Mouse (Mus musculus) liver, postnatal 0 days (tissue): ENCODE measurements around the gene Ier2. TPM values are rescaled to one million over a fixed set of nuclear protein-coding genes. Genes with fewer than 3 reads are reported as not detected.

Experiments used
- ATAC-seq: fragments of 200-750 bp; cut with Nextera tagmentation; 2 replicates; pipeline ENCODE4 v1.8.0; 2017; ENCODE audit warnings: mild to moderate bottlenecking, moderate library complexity
- DNase-seq: peaks from one replicate; pipeline ENCODE4 v3.0.0-alpha.2; 2016
- H3K27ac ChIP-seq: fragments of 300-500 bp; sonication (generic); 2 replicates; pipeline ENCODE4 v1.5.1; 2014; ENCODE audit warnings: antibody characterized with exemption, moderate library complexity, mild to moderate bottlenecking, low read depth
- H3K27me3 ChIP-seq: fragments of 300-500 bp; sonication (generic); 2 replicates; pipeline ENCODE4 v1.6.1; 2014; ENCODE audit warnings: low read length, control low read depth, mixed read lengths; ENCODE audit not compliant: insufficient read depth
- H3K36me3 ChIP-seq: fragments of 300-500 bp; sonication (generic); replicated peaks from 2 replicates; pipeline ENCODE4 v1.6.1; 2014; ENCODE audit warnings: mild to moderate bottlenecking, control low read depth, low read length, moderate library complexity, mixed read lengths; ENCODE audit not compliant: insufficient read depth
- H3K4me1 ChIP-seq: fragments of 300-500 bp; sonication (generic); 2 replicates; pipeline ENCODE4 v1.6.1; 2014; ENCODE audit warnings: antibody characterized with exemption, mild to moderate bottlenecking, control low read depth; ENCODE audit not compliant: insufficient read depth
- H3K4me2 ChIP-seq: fragments of 300-500 bp; sonication (generic); 2 replicates; pipeline ENCODE4 v1.6.1; 2014; ENCODE audit warnings: low read depth, mild to moderate bottlenecking, low read length, moderate library complexity, mixed read lengths
- H3K4me3 ChIP-seq: fragments of 300-500 bp; sonication (generic); 2 replicates; pipeline ENCODE4 v1.5.1; 2014; ENCODE audit warnings: low read depth, low read length
- H3K9ac ChIP-seq: fragments of 300-500 bp; sonication (generic); replicated peaks from 2 replicates; pipeline ENCODE4 v1.6.1; 2014; ENCODE audit warnings: mild to moderate bottlenecking, moderate library complexity
- H3K9me3 ChIP-seq: fragments of 300-500 bp; sonication (generic); 2 replicates; pipeline ENCODE4 v1.6.1; 2016; ENCODE audit warnings: mild to moderate bottlenecking, control low read depth, low read length, mixed read lengths
- CTCF ChIP-seq: sonication (generic); IDR thresholded peaks from 2 replicates; pipeline ENCODE4 v1.5.1; 2016; ENCODE audit warnings: antibody characterized with exemption, low read depth
- EP300 ChIP-seq: IDR thresholded peaks from 2 replicates; pipeline ENCODE4 v1.6.1; 2016; ENCODE audit warnings: antibody characterized with exemption, low read depth, mild to moderate bottlenecking
- WGBS: fragments of 180-500 bp; shearing (Covaris S2); extraction: QIAGEN DNeasy Blood & Tissue Kit; methylation state at CpG from one replicate; pipeline ENCODE4 v1.1.7; 2014; ENCODE audit not compliant: insufficient replicate concordance; 5-methylcytosine and 5-hydroxymethylcytosine counted together
- polyA plus RNA-seq: library from polyadenylated mRNA; unstranded; fragments of >200 nt; fragmentation: Nextera tagmentation; extraction: Ambion mirVana; gene quantifications from 2 replicates; pipeline ENCODE4 v1.2.1, GENCODE M21; 2015

Ier2 gene
- polyA plus RNA-seq, 1 experiment from 2014 or later: 32.3 TPM

DNA sequence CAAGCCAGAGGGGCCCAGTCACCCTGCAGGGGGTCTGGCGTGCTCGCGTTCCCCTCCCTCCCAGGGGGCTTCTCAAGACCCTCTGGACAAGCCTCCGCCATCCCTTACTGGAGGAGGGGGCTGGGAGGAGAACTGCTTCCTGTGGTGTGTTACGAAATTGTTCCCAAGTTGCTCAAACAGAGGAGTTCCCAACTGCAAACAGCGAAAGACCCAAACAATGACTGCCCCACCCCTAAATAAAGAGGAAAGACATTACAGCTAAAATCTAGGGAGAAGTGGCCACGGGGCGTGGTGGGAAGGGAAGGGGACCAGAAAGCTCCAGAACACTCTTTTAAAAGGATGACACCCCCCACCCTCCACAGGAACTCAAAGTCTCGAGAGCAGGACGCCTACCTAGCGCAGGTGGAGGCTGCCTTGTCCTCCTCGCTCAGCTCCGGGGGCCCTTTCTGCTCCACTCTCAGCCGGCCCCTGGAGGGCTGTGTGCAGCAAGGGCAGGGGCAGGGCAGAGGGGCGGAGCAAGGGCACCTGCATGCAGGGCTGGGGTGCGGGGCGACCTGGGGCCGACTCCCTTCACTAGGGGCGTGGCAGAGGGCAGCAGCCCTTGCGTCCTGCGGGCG, 44.7 kb upstream of the Ier2 start:
- DNase-seq (peak; percentile 89), ATAC-seq (peak; percentile 72)
- H3K9ac ChIP-seq: peak overlapping the region; percentile 77
- H3K27me3 ChIP-seq: no peaks in the 10 kb centered on the region
- TF ChIP-seq CTCF: no peak
- TF ChIP-seq EP300: peak; percentile 61; the same call in 1 of the 2 replicates
- H3K9me3 ChIP-seq: no peaks in the 10 kb centered on the region
- WGBS: 4% methylated on average over 20 of the region's 22 CpGs
- H3K27ac ChIP-seq: peak overlapping the region; percentile 95
- peaks cover 17% of the 10 kb centered on the region for H3K36me3 ChIP-seq
- H3K4me2 ChIP-seq: peak overlapping the region; percentile 84
- H3K4me3 ChIP-seq: peak overlapping the region; percentile 66
- H3K4me1 ChIP-seq: peaks cover 64% of the 10 kb centered on the region

DNA sequence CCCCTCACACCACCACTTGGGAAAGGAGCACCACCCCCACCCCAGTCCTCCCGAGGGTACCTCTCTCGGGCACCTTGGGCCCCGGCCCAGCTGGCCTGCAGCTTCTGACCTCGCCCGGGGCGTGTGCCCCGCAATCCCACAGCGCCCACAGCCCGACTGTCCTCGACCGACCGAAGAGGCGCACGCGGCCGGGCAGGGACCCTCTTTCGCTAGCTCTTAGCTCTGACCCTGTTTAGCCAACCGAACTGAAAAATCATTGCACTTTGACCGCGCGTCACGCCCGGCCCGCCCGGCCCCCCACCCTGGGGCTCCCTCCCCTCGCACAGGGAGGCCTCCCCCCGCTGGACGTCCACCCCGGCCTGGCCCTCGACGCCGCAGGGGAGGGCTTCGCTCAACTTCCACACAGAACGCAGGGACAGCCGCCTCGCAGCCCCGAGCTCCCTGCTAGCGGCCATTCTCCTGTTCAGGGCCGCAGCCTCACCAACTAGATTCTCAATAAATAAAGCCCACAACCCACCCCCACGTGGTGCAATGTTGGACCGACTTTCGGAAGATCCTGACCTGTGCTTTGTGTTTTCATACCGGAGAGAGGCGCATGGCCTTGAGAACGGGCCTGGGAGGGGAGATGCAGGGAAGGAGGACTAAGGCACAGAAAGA, 44.1 kb upstream of the Ier2 start:
- H3K27ac ChIP-seq: peak overlapping the region; percentile 95
- ATAC-seq (peak; percentile 52), DNase-seq (peak; percentile 78)
- peak overlapping the region; percentile 77 for H3K9ac ChIP-seq
- peak overlapping the region; percentile 84 for H3K4me2 ChIP-seq
- H3K27me3 ChIP-seq: no peaks in the 10 kb centered on the region
- WGBS: 7% methylated on average over 42 of the region's 45 CpGs
- peaks cover 17% of the 10 kb centered on the region for H3K36me3 ChIP-seq
- TF ChIP-seq CTCF (no peak), EP300 (no peak)
- H3K9me3 ChIP-seq: no peaks in the 10 kb centered on the region
- peak overlapping the region; percentile 66 for H3K4me3 ChIP-seq
- peaks cover 58% of the 10 kb centered on the region for H3K4me1 ChIP-seq

- H3K27me3 ChIP-seq: no peaks in the 10 kb centered on the region
- H3K4me2 ChIP-seq: peak overlapping the region; percentile 84
- DNase-seq (no peak), ATAC-seq (no peak)
- 2% methylated on average over 12 of the region's 12 CpGs for WGBS
- peaks cover 17% of the 10 kb centered on the region for H3K36me3 ChIP-seq
- H3K4me3 ChIP-seq: peak overlapping the region; percentile 66
- peak overlapping the region; percentile 77 for H3K9ac ChIP-seq
- H3K27ac ChIP-seq: peak overlapping the region; percentile 95
- H3K9me3 ChIP-seq: no peaks in the 10 kb centered on the region
- TF ChIP-seq CTCF (no peak), EP300 (no peak)
- H3K4me1 ChIP-seq: peaks cover 53% of the 10 kb centered on the region
Measured at GRCm38 (mm10) chr8:84705960-84706359, 43.3 kb upstream of the Ier2 start.

DNA sequence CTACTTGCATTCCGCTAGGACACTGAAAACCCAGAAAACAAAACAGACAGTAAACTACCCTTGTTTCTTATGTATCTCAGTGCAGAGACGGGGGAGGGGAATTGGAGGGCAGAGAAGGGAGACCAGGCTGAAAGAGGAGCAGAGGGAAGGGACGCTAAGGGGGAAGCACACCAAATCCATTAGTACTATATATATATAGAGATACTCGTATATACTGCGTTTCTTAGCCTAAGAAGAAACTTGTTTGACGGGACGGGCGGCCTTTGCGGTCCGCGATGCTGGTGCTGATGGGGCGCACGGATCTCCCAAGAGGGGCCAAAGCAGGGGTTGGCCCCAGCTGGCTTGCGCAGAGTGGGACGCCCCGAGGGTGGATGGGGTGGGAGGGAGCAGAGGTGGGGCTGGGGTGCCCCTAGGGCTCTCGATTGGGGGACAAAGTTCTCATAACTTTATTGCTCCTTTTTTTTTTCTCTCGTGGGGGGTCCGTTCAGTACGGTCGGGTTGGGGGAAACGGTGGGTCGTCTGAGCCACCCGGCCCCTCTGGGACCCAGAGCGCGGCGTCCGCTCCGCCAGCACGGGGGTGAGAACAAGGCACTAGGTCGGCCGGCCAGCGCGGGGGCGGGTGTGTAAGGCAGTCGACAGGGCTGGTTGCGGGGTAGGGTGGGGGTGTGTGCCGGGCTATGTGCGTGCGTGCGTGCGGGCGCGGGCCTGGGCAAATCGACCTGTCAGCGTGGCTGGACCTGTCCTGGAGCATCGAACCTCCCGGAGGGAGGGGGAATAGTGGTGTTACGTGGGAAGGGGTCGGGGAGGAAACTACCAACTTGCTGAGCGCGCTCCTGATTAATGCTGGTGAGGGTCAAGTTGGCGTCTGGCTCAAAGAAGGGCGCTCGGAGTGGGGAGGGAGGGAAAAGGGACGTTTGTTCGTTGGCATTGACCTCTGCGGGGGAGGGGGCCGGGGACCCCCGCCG, 42.5 kb upstream of the Ier2 start:
- WGBS: 2% methylated on average over 57 of the region's 61 CpGs

DNA sequence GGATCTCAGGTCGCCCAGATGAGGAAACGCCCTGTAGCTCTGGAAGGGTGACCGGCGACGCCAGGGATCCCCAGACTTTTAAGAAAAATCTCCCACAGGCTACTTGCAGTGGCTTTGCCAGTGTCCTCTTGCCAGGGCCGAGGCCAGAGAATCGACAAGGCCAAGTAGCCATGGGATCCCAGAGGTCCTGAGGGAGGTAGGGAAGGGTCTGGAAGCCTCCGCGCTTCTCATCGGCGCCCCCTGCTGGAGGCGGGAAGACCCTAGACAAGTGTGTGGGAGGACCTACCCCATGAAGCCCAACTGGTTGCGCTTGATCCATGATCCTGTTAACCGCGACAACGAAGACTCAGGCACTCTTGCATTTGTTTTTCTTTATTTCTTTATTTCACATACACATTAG, 41.7 kb upstream of the Ier2 start:
- peak; percentile 95 for TF ChIP-seq CTCF
- TF ChIP-seq EP300: no peak
- Histone ChIP-seq H3K4me1 (peaks cover 69% of the 10 kb centered on the region), H3K36me3 (peaks cover 19% of the 10 kb centered on the region), H3K4me2 (peak overlapping the region; percentile 84), H3K4me3 (peak overlapping the region; percentile 66), H3K27ac (peak overlapping the region; percentile 95), H3K27me3 (no peaks in the 10 kb centered on the region), H3K9me3 (no peaks in the 10 kb centered on the region), H3K9ac (peak overlapping the region; percentile 77)
- peak; percentile 88 for DNase-seq
- no peak for ATAC-seq
- 1% methylated on average over 16 of the region's 16 CpGs for WGBS

More for the DNA sequence above, 42.5 kb upstream of the Ier2 start:
- DNase-seq: peak; percentile 80
- H3K9me3 ChIP-seq: no peaks in the 10 kb centered on the region
- peaks cover 17% of the 10 kb centered on the region for H3K36me3 ChIP-seq
- H3K27ac ChIP-seq: peak overlapping the region; percentile 95
- H3K9ac ChIP-seq: peak overlapping the region; percentile 77
- H3K4me2 ChIP-seq: peak overlapping the region; percentile 84
- no peaks in the 10 kb centered on the region for H3K27me3 ChIP-seq
- no peak for ATAC-seq
- TF ChIP-seq CTCF: no peak
- no peak for TF ChIP-seq EP300
- H3K4me3 ChIP-seq: peak overlapping the region; percentile 66
- peaks cover 61% of the 10 kb centered on the region for H3K4me1 ChIP-seq
